Mouse (Mus musculus) small intestine, adult 2 months (tissue): ENCODE measurements at regions not wholly inside any gene's neighbourhood (a gene's known extent, or its start where the extent isn't known, plus 50 kb on each side); places are given as distances from the start of the nearest gene placed in this dataset.

Source experiments
- CTCF ChIP-seq: fragments of 200-500 bp; IDR thresholded peaks from 2 replicates; pipeline ENCODE4 v1.5.1; 2012; ENCODE audit warnings: low read depth, mild to moderate bottlenecking, control low read depth, inconsistent platforms, low read length, moderate library complexity, mixed read lengths; ENCODE audit not compliant: insufficient replicate concordance, insufficient read length; ENCODE audit errors: extremely low read depth
- POLR2A ChIP-seq: fragments of 200-500 bp; IDR thresholded peaks from 2 replicates; pipeline ENCODE4 v1.6.1; 2012; ENCODE audit warnings: low read depth, mild to moderate bottlenecking, control low read depth, inconsistent platforms, low read length, moderate library complexity

DNA sequence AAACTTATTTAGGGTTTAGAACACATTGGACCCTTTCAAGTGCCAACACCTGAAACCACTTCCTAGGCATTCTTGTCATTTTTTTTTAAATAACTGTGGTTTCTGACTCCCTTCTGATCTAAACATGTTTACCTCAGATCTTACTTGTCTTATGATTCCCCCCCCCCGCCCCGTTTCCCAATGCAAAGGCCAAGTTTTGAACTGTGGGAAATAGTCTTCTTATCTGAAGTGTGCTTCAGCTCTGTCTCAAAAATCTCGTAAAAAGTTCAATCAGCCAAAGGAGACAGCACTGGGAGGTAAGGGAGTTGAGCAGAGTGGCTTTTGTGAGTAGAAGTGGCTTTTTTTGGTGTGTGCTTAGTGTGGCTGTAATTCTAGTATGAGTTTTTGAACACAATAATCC lies 95.5 kb upstream of the 4933412E24Rik start:
- TF ChIP-seq CTCF = no peak
- no peak for TF ChIP-seq POLR2A
